Mouse (Mus musculus) lung, embryonic 14.5 days (tissue): ENCODE data around the gene Pcif1. TPM values are rescaled to one million over a fixed set of nuclear protein-coding genes. Genes with fewer than 3 reads are reported as not detected.
A peak's percentile ranks its signal among the peaks of the same experiment; 100 is the strongest.

Experiments used
- ATAC-seq: fragments of 200-750 bp; cut with Nextera tagmentation; 2 replicates; pipeline ENCODE4 v1.8.0; 2017; ENCODE audit warnings: mild to moderate bottlenecking, moderate TSS enrichment, moderate library complexity; ENCODE audit not compliant: insufficient read depth
- DNase-seq: peaks from one replicate; pipeline ENCODE4 v3.0.0-alpha.2; 2015
- H3K27ac ChIP-seq: fragments of 300-500 bp; sonication (generic); 2 replicates; pipeline ENCODE4 v1.5.1; 2014; ENCODE audit warnings: low read depth, mild to moderate bottlenecking, moderate library complexity
- H3K27me3 ChIP-seq: fragments of 300-500 bp; sonication (generic); 2 replicates; pipeline ENCODE4 v1.6.1; 2014; ENCODE audit warnings: low read length, control low read depth; ENCODE audit not compliant: insufficient read depth
- H3K36me3 ChIP-seq: fragments of 300-500 bp; sonication (generic); 2 replicates; pipeline ENCODE4 v1.6.1; 2014; ENCODE audit warnings: control low read depth; ENCODE audit not compliant: insufficient read depth
- H3K4me1 ChIP-seq: fragments of 300-500 bp; sonication (generic); 2 replicates; pipeline ENCODE4 v1.6.1; 2014; ENCODE audit warnings: antibody characterized with exemption, control low read depth; ENCODE audit not compliant: insufficient read depth
- H3K4me2 ChIP-seq: fragments of 300-500 bp; sonication (generic); 2 replicates; pipeline ENCODE4 v1.6.1; 2014; ENCODE audit warnings: mild to moderate bottlenecking
- H3K4me3 ChIP-seq: fragments of 300-500 bp; sonication (generic); 2 replicates; pipeline ENCODE4 v1.5.1; 2014; ENCODE audit warnings: low read depth, low read length
- H3K9ac ChIP-seq: fragments of 300-500 bp; sonication (generic); 2 replicates; pipeline ENCODE4 v1.6.1; 2014
- H3K9me3 ChIP-seq: fragments of 300-500 bp; sonication (generic); 2 replicates; pipeline ENCODE4 v1.6.1; 2016; ENCODE audit warnings: low read depth, low read length, control low read depth
- CTCF ChIP-seq: IDR thresholded peaks from 2 replicates; pipeline ENCODE4 v1.5.1; 2016; ENCODE audit warnings: antibody characterized with exemption, low read depth
- WGBS: fragments of 180-500 bp; shearing (Covaris S2); extraction: QIAGEN DNeasy Blood & Tissue Kit; methylation state at CpG from one replicate; pipeline ENCODE4 v1.1.7; 2014; 5-methylcytosine and 5-hydroxymethylcytosine counted together
- polyA plus RNA-seq: library from polyadenylated mRNA; unstranded; fragments of >200 nt; fragmentation: Nextera tagmentation; extraction: Ambion mirVana; gene quantifications from 2 replicates; pipeline ENCODE4 v1.2.1, GENCODE M21; 2014

Pcif1 gene
- 76.9 and 83.0 TPM in 2 replicates for polyA plus RNA-seq

GRCm38 (mm10) chr2:164879228-164879567 is at the start of gene Pcif1:
Gene Pcif1 (plus strand): TSS chr2:164879304.
- Histone ChIP-seq H3K27ac (peak within 1 kb of the TSS; percentile 100), H3K4me2 (peak within 1 kb of the TSS; percentile 90), H3K4me1 (peaks cover 9% of the 10 kb centered on the region), H3K36me3 (peaks cover 26% of the 10 kb centered on the region), H3K27me3 (no peaks in the 10 kb centered on the region), H3K9ac (peak within 1 kb of the TSS; percentile 100), H3K4me3 (peak within 1 kb of the TSS; percentile 94), H3K9me3 (no peaks in the 10 kb centered on the region)
- ATAC-seq: peak; percentile 82
- no peak for TF ChIP-seq CTCF
- under 1% methylated on average over 40 of the region's 40 CpGs for WGBS
- peak; percentile 95 for DNase-seq

- no peak for TF ChIP-seq CTCF
- H3K27me3 ChIP-seq: no peaks in the 10 kb centered on the region
- H3K9ac ChIP-seq: no peak overlapping the region
- H3K9me3 ChIP-seq: no peaks in the 10 kb centered on the region
- no peak overlapping the region for H3K27ac ChIP-seq
- H3K4me2 ChIP-seq: no peak overlapping the region
- peaks cover 37% of the 10 kb centered on the region for H3K36me3 ChIP-seq
- ATAC-seq: no peak
- no peak for DNase-seq
- 0 out of 2 replicates have a peak, but pooled peaks cover 2% of the 10 kb centered on the region for H3K4me1 ChIP-seq
- H3K4me3 ChIP-seq: no peak overlapping the region
- WGBS: 81% methylated on average over 10 of the region's 10 CpGs
Observed at GRCm38 (mm10) chr2:164831029-164831428, 48.1 kb upstream of the Pcif1 start.

- Histone ChIP-seq H3K4me2 (peak overlapping the region; percentile 98), H3K36me3 (peaks cover 36% of the 10 kb centered on the region), H3K27ac (peak overlapping the region; percentile 95), H3K4me1 (0 out of 2 replicates have a peak, but pooled peaks cover 2% of the 10 kb centered on the region), H3K9me3 (no peaks in the 10 kb centered on the region), H3K27me3 (no peaks in the 10 kb centered on the region), H3K9ac (peak overlapping the region; percentile 72; the same call in 1 of the 2 replicates), H3K4me3 (peak overlapping the region; percentile 73)
- 57% methylated on average over 16 of the region's 16 CpGs for WGBS
- ATAC-seq (no peak), DNase-seq (no peak)
- no peak; the same call in 1 of the 2 replicates for TF ChIP-seq CTCF
Observed at GRCm38 (mm10) chr2:164832032-164832747, 46.9 kb upstream of the Pcif1 start.

GRCm38 (mm10) chr2:164832748-164833301 is 46.3 kb upstream of the Pcif1 start, which contains the start of gene Ctsa:
Gene Ctsa (plus strand): TSS chr2:164832873.
- Histone ChIP-seq H3K9me3 (no peaks in the 10 kb centered on the region), H3K27me3 (no peaks in the 10 kb centered on the region), H3K4me1 (0 out of 2 replicates have a peak, but pooled peaks cover 2% of the 10 kb centered on the region), H3K4me2 (peak within 1 kb of the TSS; percentile 98), H3K9ac (peak within 1 kb of the TSS; percentile 72), H3K27ac (peak within 1 kb of the TSS; percentile 95), H3K4me3 (peak within 1 kb of the TSS; percentile 73), H3K36me3 (peaks cover 35% of the 10 kb centered on the region)
- DNase-seq (peak; percentile 91), ATAC-seq (peak; percentile 84)
- TF ChIP-seq CTCF: peak; percentile 79
- under 1% methylated on average over 35 of the region's 35 CpGs for WGBS

DNA sequence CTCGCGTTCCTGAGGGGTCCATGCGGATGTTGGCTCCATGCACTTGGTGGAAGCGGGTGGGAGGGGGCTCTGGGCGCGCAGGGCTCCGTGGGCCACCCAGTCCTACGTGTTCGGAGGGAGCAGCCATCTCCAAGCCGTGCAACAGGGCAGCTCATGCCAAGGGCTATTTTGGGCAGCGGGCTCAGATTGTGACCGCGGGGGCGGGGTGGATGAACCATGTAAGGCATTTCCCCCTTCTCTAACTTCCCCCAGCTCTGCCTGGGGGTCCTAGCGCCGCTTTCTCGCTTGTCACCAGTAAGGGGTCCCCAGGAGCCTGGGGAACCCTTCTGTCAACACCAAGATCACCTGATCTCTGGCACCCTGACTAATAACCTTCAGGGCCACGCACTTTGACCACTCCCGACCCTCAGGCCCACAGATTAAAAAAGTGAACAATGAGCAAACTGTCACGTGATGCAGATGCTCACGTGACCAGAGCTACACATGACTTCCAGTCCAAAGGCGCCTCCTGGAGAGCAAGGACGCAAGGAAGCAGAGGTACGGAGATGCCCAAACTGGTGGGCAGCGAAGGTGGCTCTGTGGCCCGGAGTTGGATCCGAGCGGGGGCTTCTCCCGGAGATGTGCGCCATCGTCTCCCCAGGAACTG is 45.7 kb upstream of the Pcif1 start, which contains the start of gene Neurl2:
TSS of gene Neurl2 (minus strand) at position 143 of the 646 bp plus-strand sequence.
- H3K4me2 ChIP-seq: peak within 1 kb of the TSS; percentile 98
- peak within 1 kb of the TSS; percentile 72 for H3K9ac ChIP-seq
- WGBS: 0% methylated on average over 31 of the region's 31 CpGs
- H3K4me3 ChIP-seq: peak within 1 kb of the TSS; percentile 73
- H3K27ac ChIP-seq: peak within 1 kb of the TSS; percentile 95
- no peak for TF ChIP-seq CTCF
- DNase-seq: peak; percentile 99
- no peaks in the 10 kb centered on the region for H3K9me3 ChIP-seq
- peak; percentile 81 for ATAC-seq
- H3K36me3 ChIP-seq: peaks cover 35% of the 10 kb centered on the region
- no peaks in the 10 kb centered on the region for H3K27me3 ChIP-seq
- 0 out of 2 replicates have a peak, but pooled peaks cover 2% of the 10 kb centered on the region for H3K4me1 ChIP-seq

GRCm38 (mm10) chr2:164834531-164834930 is 44.6 kb upstream of the Pcif1 start:
- 0 out of 2 replicates have a peak, but pooled peaks have one; percentile 18 for TF ChIP-seq CTCF
- peak overlapping the region; percentile 36; the same call in 1 of the 2 replicates for H3K27ac ChIP-seq

More at GRCm38 (mm10) chr2:164834531-164834930, 44.6 kb upstream of the Pcif1 start:
- DNase-seq (no peak), ATAC-seq (no peak)
- Histone ChIP-seq H3K9ac (peak overlapping the region; percentile 72), H3K36me3 (peaks cover 38% of the 10 kb centered on the region), H3K27me3 (no peaks in the 10 kb centered on the region), H3K4me3 (peak overlapping the region; percentile 73), H3K4me1 (0 out of 2 replicates have a peak, but pooled peaks cover 2% of the 10 kb centered on the region), H3K4me2 (peak overlapping the region; percentile 98), H3K9me3 (no peaks in the 10 kb centered on the region)
- 35% methylated on average over 8 of the region's 8 CpGs for WGBS
